Mouse (Mus musculus): Measurements from ENCODE around the gene Rasl11a.

Rasl11a gene

GRCm38 (mm10) chr5:146844945-146845365 lies at the start of gene Rasl11a:
Gene Rasl11a, plus strand, starts transcription at chr5:146845071.
- peak; percentile 87 for DNase-seq (ENCODE audit: low read depth, low spot score)

GRCm38 (mm10) chr5:146795728-146796127 lies 49.1 kb upstream of the Rasl11a start:
- no peak for DNase-seq (ENCODE audit: low read depth, low spot score)

- no peak for DNase-seq (ENCODE audit: low read depth, low spot score)
Measured at GRCm38 (mm10) chr5:146798031-146798430, 46.8 kb upstream of the Rasl11a start.

GRCm38 (mm10) chr5:146806004-146806430 lies 38.9 kb upstream of the Rasl11a start:
- DNase-seq (ENCODE audit: low read depth, low spot score) = no peak

- no peak for DNase-seq (ENCODE audit: low read depth, low spot score)
Measured at GRCm38 (mm10) chr5:146809951-146810350, 34.9 kb upstream of the Rasl11a start.

- no peak for DNase-seq (ENCODE audit: low read depth, low spot score)
Measured at GRCm38 (mm10) chr5:146812866-146813265, 32.0 kb upstream of the Rasl11a start.

GRCm38 (mm10) chr5:146813421-146813820 lies 31.4 kb upstream of the Rasl11a start:
- no peak for DNase-seq (ENCODE audit: low read depth, low spot score)

- no peak for DNase-seq (ENCODE audit: low read depth, low spot score)
Measured at GRCm38 (mm10) chr5:146815394-146815793, 29.5 kb upstream of the Rasl11a start.

GRCm38 (mm10) chr5:146817583-146817982 lies 27.3 kb upstream of the Rasl11a start:
- DNase-seq (ENCODE audit: low read depth, low spot score) = no peak

- DNase-seq (ENCODE audit: low read depth, low spot score) = no peak
Measured at GRCm38 (mm10) chr5:146818906-146819623, 25.8 kb upstream of the Rasl11a start.

GRCm38 (mm10) chr5:146823005-146823404 lies 21.9 kb upstream of the Rasl11a start:
- DNase-seq (ENCODE audit: low read depth, low spot score) = no peak

- no peak for DNase-seq (ENCODE audit: low read depth, low spot score)
Measured at GRCm38 (mm10) chr5:146829528-146829927, 15.3 kb upstream of the Rasl11a start.

- DNase-seq (ENCODE audit: low read depth, low spot score) = no peak
Measured at GRCm38 (mm10) chr5:146832435-146832768, 12.5 kb upstream of the Rasl11a start.

GRCm38 (mm10) chr5:146832769-146833448 lies 12.0 kb upstream of the Rasl11a start, which contains the start of gene Rpl21:
Gene Rpl21, plus strand, starts transcription at chr5:146832890.
- DNase-seq (ENCODE audit: low read depth, low spot score) = peak; percentile 94

- no peak for DNase-seq (ENCODE audit: low read depth, low spot score)
Measured at GRCm38 (mm10) chr5:146833673-146834201, 11.1 kb upstream of the Rasl11a start.

- DNase-seq (ENCODE audit: low read depth, low spot score) = no peak
Measured at GRCm38 (mm10) chr5:146834959-146835358, 9.9 kb upstream of the Rasl11a start.

- DNase-seq (ENCODE audit: low read depth, low spot score) = no peak
Measured at GRCm38 (mm10) chr5:146837967-146838720, 6.7 kb upstream of the Rasl11a start.

- no peak for DNase-seq (ENCODE audit: low read depth, low spot score)
Measured at GRCm38 (mm10) chr5:146838836-146839648, 5.8 kb upstream of the Rasl11a start.

GRCm38 (mm10) chr5:146839760-146840159 lies 5.1 kb upstream of the Rasl11a start:
- DNase-seq (ENCODE audit: low read depth, low spot score) = no peak

GRCm38 (mm10) chr5:146840422-146840821 lies 4.4 kb upstream of the Rasl11a start:
- no peak for DNase-seq (ENCODE audit: low read depth, low spot score)

- DNase-seq (ENCODE audit: low read depth, low spot score) = no peak
Measured at GRCm38 (mm10) chr5:146841301-146841700, 3.6 kb upstream of the Rasl11a start.

Data from mesoderm, embryonic 11.5 days (tissue).